Mouse (Mus musculus) lung, postnatal 0 days (tissue): Measurements from ENCODE around the gene Vmp1. TPM values are rescaled to one million over a fixed set of nuclear protein-coding genes. Genes with fewer than 3 reads are reported as not detected.

ENCODE experiments used
- ATAC-seq: fragments of 200-750 bp; cut with Nextera tagmentation; 2 replicates; pipeline ENCODE4 v1.8.0; 2017; ENCODE audit warnings: moderate library complexity
- DNase-seq: peaks from one replicate; pipeline ENCODE4 v3.0.0-alpha.2; 2016; ENCODE audit warnings: low spot score
- H3K27ac ChIP-seq: fragments of 300-500 bp; sonication (generic); 2 replicates; pipeline ENCODE4 v1.5.1; 2014; ENCODE audit warnings: antibody characterized with exemption, mild to moderate bottlenecking, low read length, mixed read lengths
- H3K27me3 ChIP-seq: fragments of 300-500 bp; sonication (generic); replicated peaks from 2 replicates; pipeline ENCODE4 v1.6.1; 2014; ENCODE audit warnings: low read length, mixed read lengths; ENCODE audit not compliant: insufficient read depth
- H3K36me3 ChIP-seq: fragments of 300-500 bp; sonication (generic); 2 replicates; pipeline ENCODE4 v1.6.1; 2014; ENCODE audit warnings: low read length, mixed read lengths; ENCODE audit not compliant: insufficient read depth
- H3K4me1 ChIP-seq: fragments of 300-500 bp; sonication (generic); 2 replicates; pipeline ENCODE4 v1.6.1; 2014; ENCODE audit warnings: antibody characterized with exemption, low read depth, low read length, mixed read lengths; ENCODE audit not compliant: insufficient read depth
- H3K4me2 ChIP-seq: fragments of 300-500 bp; sonication (generic); replicated peaks from 2 replicates; pipeline ENCODE4 v1.6.1; 2014; ENCODE audit warnings: low read depth, mild to moderate bottlenecking, low read length, moderate library complexity, mixed read lengths
- H3K4me3 ChIP-seq: fragments of 300-500 bp; sonication (generic); 2 replicates; pipeline ENCODE4 v1.5.1; 2014; ENCODE audit warnings: low read depth, low read length
- H3K9ac ChIP-seq: fragments of 300-500 bp; sonication (generic); replicated peaks from 2 replicates; pipeline ENCODE4 v1.6.1; 2014; ENCODE audit warnings: low read depth, mild to moderate bottlenecking
- H3K9me3 ChIP-seq: fragments of 300-500 bp; sonication (generic); 2 replicates; pipeline ENCODE4 v1.6.1; 2016; ENCODE audit warnings: low read length, mixed read lengths
- CTCF ChIP-seq: IDR thresholded peaks from 2 replicates; pipeline ENCODE4 v1.5.1; 2016; ENCODE audit warnings: antibody characterized with exemption, mild to moderate bottlenecking
- EP300 ChIP-seq: IDR thresholded peaks from 2 replicates; pipeline ENCODE4 v1.6.1; 2016; ENCODE audit warnings: antibody characterized with exemption, mild to moderate bottlenecking, control low read depth
- WGBS: fragments of 180-500 bp; shearing (Covaris S2); extraction: QIAGEN DNeasy Blood & Tissue Kit; methylation state at CpG from one replicate; pipeline ENCODE4 v1.1.7; 2014; 5-methylcytosine and 5-hydroxymethylcytosine counted together
- polyA plus RNA-seq: library from polyadenylated mRNA; unstranded; fragments of >200 nt; fragmentation: Nextera tagmentation; extraction: Ambion mirVana; gene quantifications from 2 replicates; pipeline ENCODE4 v1.2.1, GENCODE M21; 2015

The Vmp1 gene
- polyA plus RNA-seq, 1 experiment from 2014 or later: 181 TPM

DNA sequence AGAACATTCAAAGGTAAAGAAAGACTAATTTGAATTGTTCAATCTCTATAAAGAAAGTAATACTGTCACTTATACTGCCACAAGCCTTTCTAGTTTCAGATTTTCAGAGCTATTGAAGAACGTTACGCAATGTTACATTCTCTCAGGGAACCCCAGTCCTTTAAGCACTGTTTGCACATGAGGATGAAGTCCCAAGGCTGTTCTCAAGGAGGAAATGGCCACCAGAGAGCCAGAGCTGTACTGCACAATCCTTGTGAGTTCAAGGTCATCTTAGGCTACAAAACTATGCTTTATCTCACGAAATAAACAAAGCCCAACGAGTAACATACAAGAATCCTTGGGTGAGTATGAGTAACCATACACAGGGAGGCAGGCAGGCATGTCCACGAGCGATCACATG, 49.2 kb downstream of the Vmp1 start:
- Histone ChIP-seq H3K4me3 (no peak overlapping the region), H3K36me3 (no peaks in the 10 kb centered on the region), H3K4me2 (no peak overlapping the region), H3K4me1 (no peaks in the 10 kb centered on the region), H3K9me3 (no peaks in the 10 kb centered on the region), H3K27ac (no peak overlapping the region; the same call in 1 of the 2 replicates), H3K27me3 (no peaks in the 10 kb centered on the region), H3K9ac (no peak overlapping the region)
- ATAC-seq: peak; percentile 71
- no peak for TF ChIP-seq EP300
- no peak for TF ChIP-seq CTCF
- DNase-seq: peak; percentile 77
- WGBS: 62% methylated on average over 6 of the region's 6 CpGs

DNA sequence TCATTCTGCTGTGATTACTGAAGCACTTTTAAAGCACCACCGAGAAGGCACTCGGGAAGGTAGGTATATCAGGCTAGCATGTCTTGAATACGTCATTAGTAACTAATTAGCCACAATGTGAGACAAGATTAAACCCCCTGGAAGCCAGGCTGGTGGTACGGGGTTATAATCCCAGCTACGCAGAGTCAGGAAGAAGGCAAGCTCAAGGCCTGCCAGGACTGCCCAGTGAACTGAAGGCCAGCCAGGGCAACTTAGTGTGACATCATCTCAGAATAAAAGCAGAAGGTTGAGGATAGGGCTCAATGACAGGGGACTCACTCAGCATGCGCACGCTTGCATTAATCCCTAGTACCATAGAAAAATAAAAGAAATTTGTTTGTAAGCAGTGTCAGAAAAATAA, 53.7 kb downstream of the Vmp1 start:
- H3K27me3 ChIP-seq: no peaks in the 10 kb centered on the region
- WGBS: 72% methylated on average over 7 of the region's 7 CpGs
- TF ChIP-seq CTCF: no peak
- TF ChIP-seq EP300: no peak
- DNase-seq (no peak), ATAC-seq (no peak)
- no peaks in the 10 kb centered on the region for H3K4me1 ChIP-seq
- no peak overlapping the region for H3K9ac ChIP-seq
- no peaks in the 10 kb centered on the region for H3K9me3 ChIP-seq
- H3K27ac ChIP-seq: peak overlapping the region; percentile 68; the same call in 1 of the 2 replicates
- H3K36me3 ChIP-seq: no peaks in the 10 kb centered on the region
- H3K4me3 ChIP-seq: no peak overlapping the region
- H3K4me2 ChIP-seq: no peak overlapping the region

DNA sequence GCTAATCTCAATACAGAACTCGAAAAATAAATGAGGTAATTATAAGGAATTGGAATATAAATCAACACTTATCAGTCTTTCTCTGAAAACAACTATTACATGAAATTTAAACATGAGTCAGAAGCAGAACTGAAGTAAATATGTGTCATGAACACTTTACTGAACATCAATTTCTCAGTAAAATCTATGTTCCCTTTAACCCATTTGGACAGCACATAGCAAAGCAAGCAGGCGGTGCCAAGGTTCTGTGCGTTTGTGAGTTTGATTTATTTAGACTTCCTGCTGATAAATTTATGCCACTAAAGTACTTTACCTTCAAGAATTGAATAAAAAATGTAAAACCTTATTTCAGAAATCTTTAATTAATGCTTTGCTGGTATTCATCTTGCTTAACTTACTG, 54.2 kb downstream of the Vmp1 start:
- 63% methylated on average over 3 of the region's 3 CpGs for WGBS
- no peak for TF ChIP-seq EP300
- TF ChIP-seq CTCF: no peak
- ATAC-seq: no peak

DNA sequence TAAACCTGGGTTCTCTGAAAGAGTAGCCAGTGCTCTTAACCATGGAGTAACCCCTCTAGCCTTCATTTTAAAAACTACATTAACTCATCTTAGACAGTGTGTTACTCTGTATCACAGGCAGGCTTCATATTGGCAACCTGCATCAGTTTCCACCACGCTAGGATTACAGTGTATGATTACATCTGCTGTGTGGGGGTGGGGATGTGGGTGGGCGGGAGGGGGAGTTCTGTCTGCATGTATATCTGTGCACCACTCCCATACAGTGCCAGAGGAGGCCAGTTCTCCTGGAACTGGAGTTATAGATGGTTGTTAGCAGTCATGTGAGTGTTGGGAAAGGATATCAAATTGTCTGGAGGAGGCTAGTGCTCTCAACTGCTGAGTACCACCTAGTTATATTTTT, 55.2 kb downstream of the Vmp1 start:
- no peak overlapping the region for H3K27ac ChIP-seq
- no peaks in the 10 kb centered on the region for H3K27me3 ChIP-seq
- H3K36me3 ChIP-seq: no peaks in the 10 kb centered on the region
- no peak overlapping the region for H3K9ac ChIP-seq
- TF ChIP-seq EP300 (no peak), CTCF (no peak)
- no peaks in the 10 kb centered on the region for H3K9me3 ChIP-seq
- H3K4me2 ChIP-seq: no peak overlapping the region
- ATAC-seq (no peak), DNase-seq (no peak)
- H3K4me3 ChIP-seq: no peak overlapping the region
- H3K4me1 ChIP-seq: peaks cover 2% of the 10 kb centered on the region; the same call in 1 of the 2 replicates
- WGBS: 89% methylated on average over 2 of the region's 2 CpGs

More for the DNA sequence above, 54.2 kb downstream of the Vmp1 start:
- no peaks in the 10 kb centered on the region for H3K4me1 ChIP-seq
- H3K4me2 ChIP-seq: no peak overlapping the region
- H3K27me3 ChIP-seq: no peaks in the 10 kb centered on the region
- peak; percentile 39 for DNase-seq
- no peak overlapping the region for H3K9ac ChIP-seq
- no peaks in the 10 kb centered on the region for H3K9me3 ChIP-seq
- H3K27ac ChIP-seq: 0 out of 2 replicates have a peak overlapping the region, but pooled peaks have one; percentile 68
- no peak overlapping the region for H3K4me3 ChIP-seq
- no peaks in the 10 kb centered on the region for H3K36me3 ChIP-seq

DNA sequence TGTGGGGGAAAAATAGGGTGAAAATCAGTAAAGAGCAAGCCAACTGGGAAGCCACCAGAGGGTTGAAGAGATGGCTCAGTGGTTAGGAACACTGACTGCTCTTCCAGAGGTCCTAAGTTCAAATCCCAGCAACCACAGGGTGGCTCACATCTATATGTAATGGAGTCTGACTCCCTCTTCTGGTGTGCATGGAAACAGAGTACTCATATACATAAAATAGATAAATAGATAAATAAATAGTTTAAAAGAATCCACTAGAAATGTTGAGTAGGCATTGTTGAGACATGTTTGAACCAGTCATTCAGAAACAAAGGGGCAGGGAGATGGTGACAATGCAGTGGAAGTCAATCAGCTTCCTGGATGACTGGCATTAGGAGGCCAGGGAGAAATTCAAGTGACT, 56.0 kb downstream of the Vmp1 start:
- Histone ChIP-seq H3K4me1 (peaks cover 8% of the 10 kb centered on the region; the same call in 1 of the 2 replicates), H3K4me3 (no peak overlapping the region), H3K9me3 (no peaks in the 10 kb centered on the region), H3K27ac (no peak overlapping the region), H3K4me2 (no peak overlapping the region), H3K36me3 (no peaks in the 10 kb centered on the region), H3K27me3 (no peaks in the 10 kb centered on the region), H3K9ac (no peak overlapping the region)
- TF ChIP-seq EP300: no peak
- TF ChIP-seq CTCF: peak; percentile 35
- ATAC-seq (no peak), DNase-seq (no peak)

DNA sequence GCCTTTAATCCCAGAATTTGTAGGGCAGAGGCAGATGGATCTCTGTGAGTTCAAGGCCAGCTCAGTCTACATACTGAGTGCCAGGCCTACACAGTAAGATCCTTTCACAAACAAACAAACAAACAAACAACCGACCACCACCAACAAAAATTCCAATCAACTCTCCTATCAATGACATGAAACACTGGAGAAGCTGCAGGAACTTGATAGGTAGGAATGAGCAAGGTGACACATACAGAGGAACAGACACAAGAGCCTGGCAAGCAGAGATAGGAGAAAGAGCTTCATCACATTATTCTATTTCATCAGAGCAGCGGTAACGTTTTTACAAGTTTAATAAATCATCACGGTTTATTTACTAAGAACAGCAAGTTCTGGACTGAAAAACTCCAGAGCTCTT, 56.9 kb downstream of the Vmp1 start:
- WGBS: 80% methylated on average over 4 of the region's 4 CpGs
- H3K36me3 ChIP-seq: no peaks in the 10 kb centered on the region
- no peak overlapping the region for H3K4me2 ChIP-seq
- H3K27me3 ChIP-seq: no peaks in the 10 kb centered on the region
- no peaks in the 10 kb centered on the region for H3K9me3 ChIP-seq
- TF ChIP-seq CTCF: no peak
- TF ChIP-seq EP300: no peak
- H3K4me1 ChIP-seq: peaks cover 8% of the 10 kb centered on the region; the same call in 1 of the 2 replicates
- no peak overlapping the region for H3K9ac ChIP-seq
- no peak overlapping the region for H3K4me3 ChIP-seq
- no peak for DNase-seq
- H3K27ac ChIP-seq: no peak overlapping the region
- no peak for ATAC-seq
